Mouse (Mus musculus) layer of hippocampus, postnatal 25 days (tissue): ENCODE results near the gene C2cd3. TPM values are rescaled to one million over a fixed set of nuclear protein-coding genes. Genes with fewer than 3 reads are reported as not detected.

Experiments
- total RNA-seq, 2 experiments: library from RNA; stranded (reverse); gene quantifications; 2 replicates each; pipeline ENCODE4 v1.2.3; 2021

The C2cd3 gene
- total RNA-seq, 2 experiments from 2014 or later, result 21.4 to 23.2 TPM

Other genes with a start within 250 kb of the C2cd3 start
- 1 to 10 TPM; 5.1 to 7.4 TPM for gene Lipt2, start 213.0 kb upstream of the C2cd3 start, total RNA-seq
- under 1 TPM; 0.59 TPM for gene Kcne3, start 195.7 kb upstream of the C2cd3 start, total RNA-seq
- gene Pgm2l1, start 144.8 kb upstream of the C2cd3 start, total RNA-seq, result 100 to 1,000 TPM; 267 to 298 TPM
- gene P4ha3, start 86.7 kb upstream of the C2cd3 start, total RNA-seq, result 1 to 10 TPM; 5.4 to 6.0 TPM
- gene Ppme1, start 74 bp downstream of the C2cd3 start, total RNA-seq, result 100 to 1,000 TPM; 141 to 145 TPM
- gene Ucp3, start 100.8 kb downstream of the C2cd3 start, total RNA-seq, result 1 to 10 TPM; 2.0 to 2.5 TPM
- gene Ucp2, start 121.1 kb downstream of the C2cd3 start, total RNA-seq, result 10 to 100 TPM; 67.2 to 72.0 TPM
- under 1 TPM; 0.35 to 0.81 TPM for gene Dnajb13, start 142.7 kb downstream of the C2cd3 start, total RNA-seq
- gene Coa4, start 164.8 kb downstream of the C2cd3 start, total RNA-seq, result 10 to 100 TPM in 1 of 2 experiments, 1 to 10 TPM in 1; 9.2 to 10.0 TPM
- gene Rab6a, start 235.2 kb downstream of the C2cd3 start, total RNA-seq, result 100 to 1,000 TPM; 373 to 387 TPM
- gene Mrpl48, start 236.1 kb downstream of the C2cd3 start, total RNA-seq, result 10 to 100 TPM; 63.9 to 67.7 TPM